Mouse (Mus musculus): ENCODE measurements around the gene Olfr1095. TPM values are rescaled to one million over a fixed set of nuclear protein-coding genes. Genes with fewer than 3 reads are reported as not detected.

Olfr1095 gene
- not detected in 2 replicates for total RNA-seq (2017)

- ATAC-seq (replicated peaks in 1 of 2; ENCODE audit: insufficient read depth in 1 of 2, low FRiP score in 2 of 2, low TSS enrichment in 1 of 2, low read depth in 1 of 2, poor library complexity in 2 of 2, severe bottlenecking in 2 of 2), result no peak
Measured at GRCm38 (mm10) chr2:86851596-86851995, at the start of gene Olfr1095. Gene Olfr1095 (minus strand): TSS chr2:86851696.

DNA sequence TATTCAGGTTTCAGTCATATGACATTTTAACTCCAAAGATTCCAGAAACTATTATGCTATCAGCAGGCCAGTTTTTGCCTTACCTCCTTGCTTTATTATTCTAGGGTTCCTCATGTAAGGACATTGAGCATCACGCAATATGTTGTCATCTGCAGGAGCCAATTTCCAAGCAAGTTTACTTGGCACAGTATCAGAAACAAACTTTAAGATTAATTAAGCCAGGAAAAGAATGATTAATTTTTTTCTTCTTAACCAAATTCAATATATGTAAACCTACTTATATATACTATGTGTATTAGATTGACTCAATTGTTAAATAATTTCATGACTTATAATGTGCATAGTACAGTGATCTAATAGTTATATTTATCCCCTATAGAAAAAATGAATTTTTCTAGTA is 40.6 kb upstream of the Olfr1095 start, which contains the start of gene Olfr1097:
Gene Olfr1097, minus strand, starts transcription at position 101 of the 400 bp plus-strand sequence.
- no peak for ATAC-seq (replicated peaks in 1 of 2; ENCODE audit: insufficient read depth in 1 of 2, low FRiP score in 2 of 2, low TSS enrichment in 1 of 2, low read depth in 1 of 2, poor library complexity in 2 of 2, severe bottlenecking in 2 of 2)

DNA sequence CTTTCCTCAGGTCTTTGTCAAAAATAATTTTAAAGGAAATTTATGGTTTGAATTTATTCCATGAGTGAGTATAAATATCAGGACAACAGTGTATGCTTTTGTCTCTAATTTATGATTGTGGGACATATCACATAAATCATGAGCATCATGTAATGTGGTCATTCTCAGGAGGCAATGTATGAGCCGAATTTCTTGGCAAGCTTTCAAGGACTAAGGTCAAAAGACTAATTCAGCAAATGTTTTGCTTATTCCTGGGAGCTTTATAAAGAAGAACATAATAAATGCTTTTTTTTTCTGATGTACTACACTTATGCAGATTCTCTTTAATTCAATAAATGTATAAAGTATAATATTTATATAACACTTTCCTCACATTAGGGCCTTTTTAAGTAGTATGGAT is 23.2 kb upstream of the Olfr1095 start, which contains the start of gene Gm13723:
Gene Gm13723, minus strand, starts transcription at position 101 of the 400 bp plus-strand sequence.
- no peak for ATAC-seq (replicated peaks in 1 of 2; ENCODE audit: insufficient read depth in 1 of 2, low FRiP score in 2 of 2, low TSS enrichment in 1 of 2, low read depth in 1 of 2, poor library complexity in 2 of 2, severe bottlenecking in 2 of 2)

- no peak for ATAC-seq (replicated peaks in 1 of 2; ENCODE audit: insufficient read depth in 1 of 2, low FRiP score in 2 of 2, low TSS enrichment in 1 of 2, low read depth in 1 of 2, poor library complexity in 2 of 2, severe bottlenecking in 2 of 2)
Measured at GRCm38 (mm10) chr2:86824363-86824762, 27.1 kb downstream of the Olfr1095 start, which contains the start of gene Olfr1094. Gene Olfr1094 (plus strand): TSS chr2:86824663.

DNA sequence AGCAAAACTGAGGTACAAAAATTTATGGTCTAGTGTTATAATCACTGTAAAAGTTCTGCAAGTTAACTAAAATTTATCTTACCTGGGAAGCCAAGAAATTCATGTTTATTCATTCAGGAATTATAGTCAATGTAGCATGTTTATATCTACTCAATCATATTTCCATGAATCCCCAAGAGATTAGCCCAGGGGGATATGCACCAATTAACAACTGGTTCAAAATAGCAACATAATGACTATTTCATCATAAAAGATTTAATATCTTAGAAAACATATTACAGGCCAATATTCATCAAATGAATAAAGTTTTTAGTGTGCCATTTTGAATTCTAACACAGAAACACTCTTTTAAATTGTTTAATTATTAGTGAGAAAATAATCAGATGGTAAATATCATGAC is 41.6 kb downstream of the Olfr1095 start, which contains the start of gene Olfr141:
Gene Olfr141, minus strand, starts transcription at position 101 of the 400 bp plus-strand sequence.
- ATAC-seq (replicated peaks in 1 of 2; ENCODE audit: insufficient read depth in 1 of 2, low FRiP score in 2 of 2, low TSS enrichment in 1 of 2, low read depth in 1 of 2, poor library complexity in 2 of 2, severe bottlenecking in 2 of 2), result no peak

Other genes with a start within 250 kb of the Olfr1095 start
- not detected in 2 replicates for gene Olfr1084, start 212.0 kb downstream of the Olfr1095 start, total RNA-seq (2017)
- gene Olfr1085, start 189.7 kb downstream of the Olfr1095 start, total RNA-seq (2017), result not detected in 2 replicates
- not detected in 2 replicates for gene Olfr1086, start 171.6 kb downstream of the Olfr1095 start, total RNA-seq (2017)
- not detected in 2 replicates for gene Olfr1087, start 153.3 kb downstream of the Olfr1095 start, total RNA-seq (2017)
- gene Olfr1089, start 118.0 kb downstream of the Olfr1095 start, total RNA-seq (2017), result not detected in 2 replicates
- gene Olfr1090, start 92.7 kb downstream of the Olfr1095 start, total RNA-seq (2017), result not detected in 2 replicates
- not detected in 2 replicates for gene Olfr1093, start 69.2 kb downstream of the Olfr1095 start, total RNA-seq (2017)
- not detected in 2 replicates for gene Olfr141, start 41.7 kb downstream of the Olfr1095 start, total RNA-seq (2017)
- gene Olfr1094, start 27.0 kb downstream of the Olfr1095 start, total RNA-seq (2017), result not detected in 2 replicates
- not detected in 2 replicates for gene Gm13723, start 23.1 kb upstream of the Olfr1095 start, total RNA-seq (2017)
- gene Olfr1097, start 40.5 kb upstream of the Olfr1095 start, total RNA-seq (2017), result not detected in 2 replicates
- gene Olfr1098, start 72.8 kb upstream of the Olfr1095 start, total RNA-seq (2017), result not detected in 2 replicates
- not detected in 2 replicates for gene Olfr1099, start 109.0 kb upstream of the Olfr1095 start, total RNA-seq (2017)
- gene Olfr1100, start 128.3 kb upstream of the Olfr1095 start, total RNA-seq (2017), result not detected in 2 replicates
- not detected in 2 replicates for gene Olfr1101, start 139.5 kb upstream of the Olfr1095 start, total RNA-seq (2017)
- gene Olfr1102, start 146.7 kb upstream of the Olfr1095 start, total RNA-seq (2017), result not detected in 2 replicates
- gene Olfr1104, start 175.4 kb upstream of the Olfr1095 start, total RNA-seq (2017), result not detected in 2 replicates
- gene Olfr1105, start 184.8 kb upstream of the Olfr1095 start, total RNA-seq (2017), result not detected in 2 replicates
- gene Olfr1106, start 200.6 kb upstream of the Olfr1095 start, total RNA-seq (2017), result not detected in 2 replicates
- gene Olfr1107, start 224.1 kb upstream of the Olfr1095 start, total RNA-seq (2017), result not detected in 2 replicates
- gene Olfr1109, start 244.3 kb upstream of the Olfr1095 start, total RNA-seq (2017), result not detected in 2 replicates